Mouse (Mus musculus): ENCODE measurements around the gene Stmn3. TPM values are rescaled to one million over a fixed set of nuclear protein-coding genes. Genes with fewer than 3 reads are reported as not detected.

Stmn3 gene
- polyA plus RNA-seq, 1 experiment: not detected

Other genes starting within 250 kb of the Stmn3 start
- gene Kcnq2, start 179.2 kb downstream of the Stmn3 start, polyA plus RNA-seq (2012; ENCODE audit: insufficient read depth, insufficient read length, missing spikeins): not detected in 2 replicates
- gene Eef1a2, start 157.5 kb downstream of the Stmn3 start, polyA plus RNA-seq (2012; ENCODE audit: insufficient read depth, insufficient read length, missing spikeins): 11.3 and 18.8 TPM in 2 replicates
- 153 and 205 TPM in 2 replicates for gene Ppdpf, start 127.3 kb downstream of the Stmn3 start, polyA plus RNA-seq (2012; ENCODE audit: insufficient read depth, insufficient read length, missing spikeins)
- gene Ptk6, start 111.7 kb downstream of the Stmn3 start, polyA plus RNA-seq (2012; ENCODE audit: insufficient read depth, insufficient read length, missing spikeins): not detected in 2 replicates
- gene Srms, start 101.3 kb downstream of the Stmn3 start, polyA plus RNA-seq (2012; ENCODE audit: insufficient read depth, insufficient read length, missing spikeins): 1.1 and 1.5 TPM in 2 replicates
- not detected in 2 replicates for gene Fndc11, start 94.5 kb downstream of the Stmn3 start, polyA plus RNA-seq (2012; ENCODE audit: insufficient read depth, insufficient read length, missing spikeins)
- 4.0 and 5.4 TPM in 2 replicates for gene Helz2, start 72.5 kb downstream of the Stmn3 start, polyA plus RNA-seq (2012; ENCODE audit: insufficient read depth, insufficient read length, missing spikeins)
- gene Gmeb2, start 26.5 kb downstream of the Stmn3 start, polyA plus RNA-seq (2012; ENCODE audit: insufficient read depth, insufficient read length, missing spikeins): 3.8 and 4.7 TPM in 2 replicates
- 7.2 and 15.6 TPM in 2 replicates for gene Rtel1, start 5.2 kb upstream of the Stmn3 start, polyA plus RNA-seq (2012; ENCODE audit: insufficient read depth, insufficient read length, missing spikeins)
- 12.4 TPM in 2 replicates for gene Zgpat, start 50.4 kb upstream of the Stmn3 start, polyA plus RNA-seq (2012; ENCODE audit: insufficient read depth, insufficient read length, missing spikeins)
- 40.7 and 53.9 TPM in 2 replicates for gene Arfrp1, start 50.9 kb upstream of the Stmn3 start, polyA plus RNA-seq (2012; ENCODE audit: insufficient read depth, insufficient read length, missing spikeins)
- gene Lime1, start 65.6 kb upstream of the Stmn3 start, polyA plus RNA-seq (2012; ENCODE audit: insufficient read depth, insufficient read length, missing spikeins): 3.0 and 6.1 TPM in 2 replicates
- 5.5 and 6.6 TPM in 2 replicates for gene Zbtb46, start 144.9 kb upstream of the Stmn3 start, polyA plus RNA-seq (2012; ENCODE audit: insufficient read depth, insufficient read length, missing spikeins)
- not detected in 2 replicates for gene Abhd16b, start 178.7 kb upstream of the Stmn3 start, polyA plus RNA-seq (2012; ENCODE audit: insufficient read depth, insufficient read length, missing spikeins)
- 88.5 and 109 TPM in 2 replicates for gene Tpd52l2, start 182.6 kb upstream of the Stmn3 start, polyA plus RNA-seq (2012; ENCODE audit: insufficient read depth, insufficient read length, missing spikeins)
- gene Dnajc5, start 206.0 kb upstream of the Stmn3 start, polyA plus RNA-seq (2012; ENCODE audit: insufficient read depth, insufficient read length, missing spikeins): 30.8 and 38.6 TPM in 2 replicates